Mouse (Mus musculus): ENCODE data around the gene Ccdc107.

Ccdc107 gene

GRCm38 (mm10) chr4:43515764-43516708 is 23.3 kb downstream of the Ccdc107 start:
- no peak for DNase-seq

- no peak for DNase-seq
These were observed 26.9 kb downstream of the Ccdc107 start for GRCm38 (mm10) chr4:43519551-43519950.

DNA sequence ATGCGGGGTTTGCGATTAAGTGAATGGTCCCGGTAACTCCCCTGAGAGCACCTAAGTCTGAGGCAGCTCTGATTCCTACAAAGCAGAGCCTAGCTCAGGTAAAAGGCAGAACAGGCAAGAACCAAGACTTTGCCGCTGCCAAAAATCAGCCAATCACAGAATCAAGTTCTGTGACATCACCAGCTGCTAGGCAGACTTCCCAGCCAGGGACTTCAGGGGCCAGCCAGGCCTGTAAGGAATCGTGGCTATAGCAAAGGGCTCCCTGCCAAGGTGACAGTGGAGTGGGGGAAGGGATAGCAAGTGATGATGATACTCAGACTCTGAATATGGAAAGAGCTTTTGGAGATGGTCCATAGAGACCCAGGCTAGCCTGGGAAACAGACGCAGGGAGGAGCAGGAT is 27.3 kb downstream of the Ccdc107 start:
- DNase-seq = peak; percentile 95

DNA sequence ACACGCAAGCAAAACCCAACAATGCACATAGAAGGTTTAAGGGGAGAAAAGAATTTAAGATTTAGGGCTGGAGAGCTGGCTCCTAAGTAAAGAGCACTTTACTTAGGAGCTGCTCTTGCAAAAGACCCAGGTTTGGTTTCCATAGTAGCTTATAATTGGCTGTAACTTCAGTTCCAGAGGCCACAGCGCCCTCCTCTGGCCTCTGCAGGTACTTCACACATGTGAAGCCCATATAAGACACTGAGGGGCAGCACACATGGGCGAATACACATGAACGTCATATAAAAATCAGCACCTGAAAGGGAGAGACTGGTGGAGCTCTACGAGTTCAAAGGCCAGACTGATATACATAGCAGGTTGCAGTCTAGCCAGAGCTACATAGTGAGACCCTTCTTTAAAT is 35.2 kb downstream of the Ccdc107 start:
- DNase-seq = no peak

- DNase-seq = no peak
These were observed 35.8 kb downstream of the Ccdc107 start for GRCm38 (mm10) chr4:43528487-43528886.

DNA sequence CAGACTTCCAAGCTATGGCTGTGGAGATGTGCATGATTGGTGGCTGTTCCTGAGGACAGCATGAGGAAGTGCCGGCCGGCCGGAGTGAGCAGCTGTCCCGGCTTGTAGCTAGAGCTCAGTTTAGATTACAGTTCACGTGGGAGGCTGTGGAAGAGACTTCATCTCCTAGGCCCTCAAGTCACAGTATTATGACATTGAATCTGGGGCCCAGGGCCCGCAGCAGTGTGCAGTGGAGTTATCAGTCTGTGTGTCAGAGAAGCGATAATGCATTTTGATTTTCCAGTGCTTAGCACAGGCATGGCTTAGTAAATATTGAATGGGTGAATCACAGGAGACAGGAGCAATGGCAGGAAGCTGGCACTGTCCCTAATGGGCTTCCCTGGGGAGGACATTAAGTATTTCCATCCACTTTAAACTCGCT is 37.4 kb downstream of the Ccdc107 start:
- no peak for DNase-seq

DNA sequence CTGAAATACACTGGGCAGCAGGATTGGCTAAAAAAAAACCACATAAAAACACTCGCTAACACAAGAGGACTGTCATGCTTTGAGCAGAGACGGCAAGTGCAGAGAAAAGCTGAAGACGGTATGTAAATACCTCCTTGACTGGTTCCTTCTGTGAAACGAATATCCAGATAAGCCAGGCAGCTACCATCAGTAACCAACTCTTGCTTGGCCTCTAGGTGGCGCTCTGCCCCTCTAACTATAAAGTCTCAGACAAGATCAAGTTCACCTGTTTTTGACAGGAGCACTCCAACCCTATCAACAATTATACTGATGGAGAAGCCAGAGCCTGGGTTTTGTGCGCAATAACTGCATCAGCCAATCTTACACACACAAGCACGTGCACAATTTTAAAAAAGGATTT is 37.9 kb downstream of the Ccdc107 start:
- DNase-seq = peak; percentile 85

DNA sequence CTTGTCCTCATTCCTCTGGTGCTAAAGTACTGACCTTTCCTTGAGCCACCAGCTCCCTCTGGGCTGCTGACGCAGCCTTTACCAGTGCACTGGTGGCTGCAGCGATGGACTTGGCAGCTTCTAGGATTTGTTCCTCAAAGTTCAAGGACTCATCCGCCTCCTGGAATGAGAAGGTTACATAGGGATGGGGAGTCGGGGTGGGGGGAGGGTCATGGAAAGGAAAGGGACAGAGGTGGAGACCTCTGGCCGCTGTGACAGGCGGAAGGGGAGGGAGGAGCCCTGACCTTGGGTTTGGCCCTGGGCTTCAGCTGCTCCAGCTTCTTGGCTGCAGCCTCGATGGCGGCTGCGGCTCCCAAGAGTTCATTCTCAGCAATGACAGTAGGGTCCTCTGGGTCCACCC is 40.6 kb downstream of the Ccdc107 start:
- no peak for DNase-seq

DNA sequence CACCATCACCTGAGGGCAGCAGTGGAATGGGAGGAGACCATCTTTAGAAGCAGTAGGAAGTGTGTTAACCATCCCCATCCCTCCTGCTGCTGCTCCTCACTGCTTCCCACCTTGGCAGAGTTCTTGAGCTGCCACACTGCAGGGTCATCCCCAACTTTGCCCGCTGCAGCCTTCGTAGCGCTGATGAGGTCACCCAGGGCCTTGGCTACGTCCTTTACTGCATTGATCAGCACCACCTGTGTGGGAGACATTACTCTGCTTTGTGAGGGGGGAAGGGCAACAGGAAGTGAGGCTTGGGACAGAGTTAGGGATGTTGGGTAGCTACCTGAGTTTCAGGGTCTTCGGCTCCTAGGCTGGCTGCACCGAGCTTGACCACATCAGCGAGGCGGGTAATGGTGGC is 42.9 kb downstream of the Ccdc107 start:
- no peak for DNase-seq

DNA sequence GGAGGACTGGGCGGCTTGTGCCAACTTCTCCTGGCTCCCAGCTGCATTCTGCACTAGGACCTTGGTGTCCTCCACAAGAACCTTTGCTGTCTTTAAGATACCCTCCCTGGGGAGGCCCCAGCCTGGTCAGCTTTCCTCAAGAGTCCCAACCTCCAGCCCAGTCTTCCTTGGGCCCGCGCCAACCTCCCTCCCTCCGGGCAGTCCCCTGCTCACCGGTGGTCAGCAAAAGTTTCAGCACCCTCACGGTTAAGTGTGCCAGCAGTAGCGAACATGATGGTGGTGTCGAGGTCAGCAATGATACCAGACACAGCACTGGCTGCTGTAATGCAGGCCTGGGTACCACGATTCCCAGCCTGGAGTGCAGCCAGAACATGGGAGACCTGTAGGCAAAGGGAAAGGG is 43.3 kb downstream of the Ccdc107 start:
- no peak for DNase-seq

- no peak for DNase-seq
These were observed 49.3 kb downstream of the Ccdc107 start for GRCm38 (mm10) chr4:43542044-43542443.

All from lung, postnatal 14 days (tissue).